Mouse (Mus musculus) small intestine, adult 2 months (tissue): ENCODE measurements around the gene Mlec.

Source experiments
- CTCF ChIP-seq: fragments of 200-500 bp; IDR thresholded peaks from 2 replicates; pipeline ENCODE4 v1.5.1; 2012; ENCODE audit warnings: low read depth, mild to moderate bottlenecking, control low read depth, inconsistent platforms, low read length, moderate library complexity, mixed read lengths; ENCODE audit not compliant: insufficient replicate concordance, insufficient read length; ENCODE audit errors: extremely low read depth
- POLR2A ChIP-seq: fragments of 200-500 bp; IDR thresholded peaks from 2 replicates; pipeline ENCODE4 v1.6.1; 2012; ENCODE audit warnings: low read depth, mild to moderate bottlenecking, control low read depth, inconsistent platforms, low read length, moderate library complexity

GRCm38 (mm10) chr5:115133358-115134066, 24.5 kb downstream of the Mlec start:
- TF ChIP-seq POLR2A (no peak), CTCF (no peak)
